Mouse (Mus musculus): ENCODE results near the gene Il20ra.

Il20ra gene

GRCm38 (mm10) chr10:19712421-19712836 lies at the start of gene Il20ra:
Il20ra (plus strand) TSS chr10:19712570.
- ChIA-PET CTCF (interaction anchor here (0.6 to 2.4 kb wide), 27 partner anchors 9 to 578 kb away, joined by 3 to 13 read pairs (median 4); partner anchors contain the start of genes Slc35d3 (in 2 of the 4) and Map7 (in 1 of the 4)), POLR2A (interaction anchor here in 3 of 4 experiments (0.5 to 2.2 kb wide), 4 partner anchors 11 to 266 kb away, joined by 3 to 7 read pairs (median 4); partner anchors contain the start of gene Map3k5 (in 1 of the 3))

- POLR2A ChIA-PET: no interaction called here
- CTCF ChIA-PET: interaction anchor here in 1 of 4 experiments (0.8 kb wide), 1 partner anchor 17 kb away, joined by 3 read pairs; no protein-coding TSS in a partner anchor
Observed at GRCm38 (mm10) chr10:19668973-19669372, 43.4 kb upstream of the Il20ra start.

- ChIA-PET POLR2A (no interaction called here), CTCF (interaction anchor here in 1 of 4 experiments (0.6 kb wide), 1 partner anchor 1053 kb away, joined by 5 read pairs; the partner anchor contains the start of gene Pde7b)
Observed at GRCm38 (mm10) chr10:19672015-19672414, 40.4 kb upstream of the Il20ra start.

- CTCF ChIA-PET: interaction anchor here in 1 of 4 experiments (0.7 kb wide), 1 partner anchor 217 kb away, joined by 3 read pairs; no protein-coding TSS in a partner anchor
- POLR2A ChIA-PET: interaction anchor here in 1 of 4 experiments (0.7 to 1.6 kb wide), 2 partner anchors 19 to 186 kb away, joined by 3 to 4 read pairs; no protein-coding TSS in a partner anchor
Observed at GRCm38 (mm10) chr10:19673146-19673545, 39.2 kb upstream of the Il20ra start.

- CTCF ChIA-PET: no interaction called here
- POLR2A ChIA-PET: no interaction called here
Observed at GRCm38 (mm10) chr10:19687686-19688085, 24.7 kb upstream of the Il20ra start.

GRCm38 (mm10) chr10:19691287-19691686 lies 21.1 kb upstream of the Il20ra start:
- CTCF ChIA-PET: interaction anchor here in 1 of 4 experiments (0.7 kb wide), 1 partner anchor 677 kb away, joined by 3 read pairs; no protein-coding TSS in a partner anchor
- POLR2A ChIA-PET: no interaction called here

GRCm38 (mm10) chr10:19691771-19692170 lies 20.6 kb upstream of the Il20ra start:
- ChIA-PET POLR2A (interaction anchor here in 1 of 4 experiments (0.6 kb wide), 1 partner anchor 18 kb away, joined by 4 read pairs; no protein-coding TSS in a partner anchor), CTCF (interaction anchor here in 2 of 4 experiments (0.6 to 1.3 kb wide), 2 partner anchors 123 to 506 kb away, joined by 3 to 4 read pairs; no protein-coding TSS in a partner anchor)

- ChIA-PET CTCF (interaction anchor here (0.6 to 1.6 kb wide), 13 partner anchors 11 to 775 kb away, joined by 3 to 6 read pairs (median 4); partner anchors contain the start of gene Pex7 (in 1 of the 4)), POLR2A (interaction anchor here in 2 of 4 experiments (0.5 to 0.6 kb wide), 2 partner anchors 18 to 1082 kb away, joined by 3 to 4 read pairs; no protein-coding TSS in a partner anchor)
Observed at GRCm38 (mm10) chr10:19692332-19692731, 20.0 kb upstream of the Il20ra start.

- CTCF ChIA-PET: interaction anchor here (0.5 to 1.6 kb wide), 23 partner anchors 11 to 776 kb away, joined by 3 to 6 read pairs (median 3); partner anchors contain the start of genes Ifngr1 (in 1 of the 4) and Pex7 (in 1 of the 4)
- POLR2A ChIA-PET: interaction anchor here in 1 of 4 experiments (0.5 kb wide), 1 partner anchor 1083 kb away, joined by 3 read pairs; no protein-coding TSS in a partner anchor
Observed at GRCm38 (mm10) chr10:19692988-19693387, 19.4 kb upstream of the Il20ra start.

- ChIA-PET POLR2A (no interaction called here), CTCF (interaction anchor here in 3 of 4 experiments (0.5 to 1.6 kb wide), 16 partner anchors 10 to 776 kb away, joined by 3 to 12 read pairs (median 3); partner anchors contain the start of genes Ifngr1 (in 1 of the 3) and Pex7 (in 1 of the 3))
Observed at GRCm38 (mm10) chr10:19693629-19694028, 18.7 kb upstream of the Il20ra start.

GRCm38 (mm10) chr10:19699331-19699730 lies 13.0 kb upstream of the Il20ra start:
- ChIA-PET CTCF (interaction anchor here in 2 of 4 experiments (0.6 to 1.1 kb wide), 2 partner anchors 10 to 328 kb away, joined by 3 to 4 read pairs; no protein-coding TSS in a partner anchor), POLR2A (no interaction called here)

- POLR2A ChIA-PET: no interaction called here
- CTCF ChIA-PET: no interaction called here
Observed at GRCm38 (mm10) chr10:19704445-19704844, 7.9 kb upstream of the Il20ra start.

GRCm38 (mm10) chr10:19707768-19708167 lies 4.6 kb upstream of the Il20ra start:
- POLR2A ChIA-PET: interaction anchor here in 2 of 4 experiments (1.2 to 2.1 kb wide), 4 partner anchors 138 to 441 kb away, joined by 3 to 6 read pairs (median 4); no protein-coding TSS in a partner anchor
- CTCF ChIA-PET: interaction anchor here in 2 of 4 experiments (0.6 to 2.1 kb wide), 22 partner anchors 19 to 1452 kb away, joined by 3 to 15 read pairs (median 4); partner anchors contain the start of genes Map3k5 (in 1 of the 2), Map7 (in 1 of the 2) and Pex7 (in 1 of the 2)

- POLR2A ChIA-PET: interaction anchor here in 3 of 4 experiments (0.7 to 2.1 kb wide), 9 partner anchors 20 to 604 kb away, joined by 3 to 6 read pairs (median 3); partner anchors contain the start of gene Bclaf1 (in 1 of the 3)
Observed at GRCm38 (mm10) chr10:19708277-19709070, 3.9 kb upstream of the Il20ra start.

GRCm38 (mm10) chr10:19711020-19711419 lies 1.4 kb upstream of the Il20ra start:
- ChIA-PET CTCF (interaction anchor here (0.5 to 2.4 kb wide), 13 partner anchors 8 to 1058 kb away, joined by 3 to 13 read pairs (median 4); partner anchors contain the start of gene Slc35d3 (in 2 of the 4)), POLR2A (interaction anchor here in 2 of 4 experiments (0.6 to 2.2 kb wide), 2 partner anchors 224 to 249 kb away, joined by 3 to 7 read pairs; partner anchors contain the start of gene Map3k5 (in 1 of the 2))

More at GRCm38 (mm10) chr10:19708277-19709070, 3.9 kb upstream of the Il20ra start:
- CTCF ChIA-PET: interaction anchor here (0.5 to 2.1 kb wide), 50 partner anchors 10 to 1746 kb away, joined by 3 to 15 read pairs (median 4); partner anchors contain the start of genes Map7 (in 2 of the 4), Pex7 (in 2 of the 4), Map3k5 (in 1 of the 4) and Slc35d3 (in 1 of the 4)

GRCm38 (mm10) chr10:19711551-19712171 lies 709 bp upstream of the Il20ra start:
- ChIA-PET CTCF (interaction anchor here (0.5 to 2.4 kb wide), 26 partner anchors 8 to 1057 kb away, joined by 3 to 13 read pairs (median 4); partner anchors contain the start of gene Slc35d3 (in 2 of the 4)), POLR2A (interaction anchor here in 3 of 4 experiments (0.5 to 2.2 kb wide), 4 partner anchors 11 to 457 kb away, joined by 3 to 7 read pairs (median 4); partner anchors contain the start of gene Map3k5 (in 1 of the 3))

GRCm38 (mm10) chr10:19718627-19719026 lies 6.3 kb downstream of the Il20ra start:
- ChIA-PET POLR2A (no interaction called here), CTCF (no interaction called here)

GRCm38 (mm10) chr10:19722320-19722719 lies 9.9 kb downstream of the Il20ra start:
- CTCF ChIA-PET: no interaction called here
- POLR2A ChIA-PET: interaction anchor here in 1 of 4 experiments (1.9 kb wide), 1 partner anchor 10 kb away, joined by 6 read pairs; the partner anchor contains the start of gene Il20ra

Data from embryonic stem cell, embryonic (primary cell).